Mouse (Mus musculus) small intestine, adult 2 months (tissue): Measurements from ENCODE around the gene Hspb1. TPM values are rescaled to one million over a fixed set of nuclear protein-coding genes. Genes with fewer than 3 reads are reported as not detected.

ENCODE experiments used
- H3K27ac ChIP-seq: fragments of 200-500 bp; 2 replicates; pipeline ENCODE4 v1.5.1; 2012; ENCODE audit warnings: low read depth, low read length, control low read depth, inconsistent platforms; ENCODE audit not compliant: insufficient read depth
- H3K27me3 ChIP-seq: fragments of 200-500 bp; 2 replicates; pipeline ENCODE4 v1.6.1; 2012; ENCODE audit warnings: mild to moderate bottlenecking, moderate library complexity, low read length, inconsistent platforms; ENCODE audit not compliant: control insufficient read depth, insufficient read depth
- H3K36me3 ChIP-seq: fragments of 200-500 bp; 2 replicates; pipeline ENCODE4 v1.6.1; 2012; ENCODE audit warnings: mild to moderate bottlenecking, low read length, control low read depth, inconsistent platforms; ENCODE audit not compliant: control insufficient read depth, insufficient read depth
- H3K4me1 ChIP-seq: fragments of 200-500 bp; 2 replicates; pipeline ENCODE4 v1.6.1; 2012; ENCODE audit warnings: low read length, inconsistent platforms, mixed read lengths; ENCODE audit not compliant: control insufficient read depth, insufficient read depth, insufficient read length
- H3K4me3 ChIP-seq: fragments of 200-500 bp; 2 replicates; pipeline ENCODE4 v1.5.1; 2012; ENCODE audit warnings: low read depth, mild to moderate bottlenecking, control low read depth, inconsistent platforms, low read length, moderate library complexity
- CTCF ChIP-seq: fragments of 200-500 bp; IDR thresholded peaks from 2 replicates; pipeline ENCODE4 v1.5.1; 2012; ENCODE audit warnings: low read depth, mild to moderate bottlenecking, control low read depth, inconsistent platforms, low read length, moderate library complexity, mixed read lengths; ENCODE audit not compliant: insufficient replicate concordance, insufficient read length; ENCODE audit errors: extremely low read depth
- POLR2A ChIP-seq: fragments of 200-500 bp; IDR thresholded peaks from 2 replicates; pipeline ENCODE4 v1.6.1; 2012; ENCODE audit warnings: low read depth, mild to moderate bottlenecking, control low read depth, inconsistent platforms, low read length, moderate library complexity
- WGBS: fragments of 180-500 bp; shearing (Covaris S2); methylation state at CpG from one replicate; pipeline ENCODE4 v1.1.7; 2018; 5-methylcytosine and 5-hydroxymethylcytosine counted together
- polyA plus RNA-seq: library from polyadenylated mRNA; depleted of rRNA; stranded (reverse); fragments of >200 nt; gene quantifications from 2 replicates; pipeline ENCODE4 v1.2.3, GENCODE M21; 2012

Hspb1 gene
- polyA plus RNA-seq, 1 experiment, result 91.6 TPM

DNA sequence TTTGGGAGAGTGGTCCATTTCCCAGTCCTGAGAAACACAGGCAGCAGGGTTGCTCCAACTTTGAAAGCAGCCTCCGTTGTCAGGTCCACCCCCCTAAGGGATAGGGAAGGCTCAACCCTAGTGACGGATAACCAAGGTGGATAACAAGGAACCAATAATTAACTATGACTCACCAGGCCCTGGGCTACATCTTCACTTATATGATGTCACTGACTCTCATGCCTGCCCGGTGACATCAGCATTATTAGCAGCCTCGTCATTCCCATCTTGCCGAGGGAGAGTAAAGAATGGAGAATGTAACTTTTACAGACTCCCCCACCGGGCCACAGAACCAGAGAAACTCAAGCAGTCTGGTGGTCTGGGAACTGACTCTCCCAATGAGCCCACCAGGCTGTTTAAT is 3.1 kb upstream of the Hspb1 start:
- Histone ChIP-seq H3K27ac (no peak overlapping the region), H3K36me3 (no peaks in the 10 kb centered on the region), H3K27me3 (peaks cover 20% of the 10 kb centered on the region), H3K4me1 (peaks cover 5% of the 10 kb centered on the region), H3K4me3 (no peak overlapping the region)
- WGBS, result 56% methylated on average over 6 of the region's 6 CpGs
- TF ChIP-seq CTCF (no peak), POLR2A (no peak)

DNA sequence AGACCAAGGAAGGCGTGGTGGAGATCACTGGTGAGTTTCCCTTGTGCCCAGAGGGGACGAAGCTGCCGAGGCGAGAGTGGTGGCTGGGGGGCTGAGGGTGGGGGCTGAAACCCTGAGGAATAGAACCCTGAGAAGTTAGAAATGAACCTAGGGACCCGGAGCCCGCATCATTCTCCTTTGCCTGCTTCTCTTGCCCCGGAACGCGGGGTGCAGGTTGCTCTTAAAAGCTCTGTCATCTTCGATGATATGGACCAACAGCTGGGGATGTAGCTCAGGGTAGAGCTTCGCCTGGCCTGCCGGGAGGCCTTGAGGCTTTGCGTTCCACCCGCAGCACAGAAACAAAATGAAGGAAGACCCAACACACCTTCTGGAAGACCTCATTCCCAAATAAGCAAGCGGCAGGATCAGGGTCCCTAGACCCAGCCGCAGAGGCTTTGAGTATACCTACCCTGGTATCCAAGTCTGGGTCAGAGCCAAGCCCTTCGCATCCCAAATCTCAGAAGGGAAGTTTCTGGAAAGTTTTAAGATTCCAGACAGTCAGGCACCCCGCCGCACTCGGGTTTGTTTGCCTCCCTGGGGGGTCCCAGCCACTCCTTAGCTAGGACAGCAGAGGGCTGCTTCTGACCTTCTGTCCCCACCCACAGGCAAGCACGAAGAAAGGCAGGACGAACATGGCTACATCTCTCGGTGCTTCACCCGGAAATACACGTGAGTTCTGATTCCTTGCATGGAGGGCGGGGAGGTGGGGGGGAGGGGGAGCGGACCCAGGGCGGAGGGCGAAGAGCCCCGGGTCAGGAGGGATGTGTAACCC is 891 bp downstream of the Hspb1 start:
- peaks cover 20% of the 10 kb centered on the region for H3K27me3 ChIP-seq
- no peak for TF ChIP-seq CTCF
- no peak for TF ChIP-seq POLR2A
- H3K4me3 ChIP-seq, result peak overlapping the region; percentile 50
- H3K36me3 ChIP-seq, result no peaks in the 10 kb centered on the region
- H3K4me1 ChIP-seq, result peaks cover 2% of the 10 kb centered on the region; the same call in 1 of the 2 replicates
- 4% methylated on average over 30 of the region's 30 CpGs for WGBS
- peak overlapping the region; percentile 16; the same call in 1 of the 2 replicates for H3K27ac ChIP-seq

DNA sequence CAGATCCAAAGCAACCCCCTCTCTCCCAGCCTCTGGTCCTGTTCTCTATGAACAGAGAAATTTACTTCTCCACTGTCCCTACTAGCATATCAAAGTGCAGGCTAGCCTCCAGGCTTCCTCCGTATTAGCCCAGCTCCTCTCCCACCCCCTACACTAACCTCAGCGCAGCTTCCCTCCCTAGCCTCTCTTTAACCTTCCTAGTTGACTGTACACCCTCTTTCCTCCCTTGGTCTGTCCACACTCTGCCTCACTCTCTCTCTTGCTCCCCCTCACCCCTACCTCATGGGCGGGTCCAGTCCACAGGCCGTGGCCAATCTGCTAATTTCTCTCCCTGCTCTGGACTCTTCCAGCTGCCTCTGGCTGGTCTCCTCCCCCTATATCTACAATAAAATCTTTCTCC is 2.6 kb downstream of the Hspb1 start:
- Histone ChIP-seq H3K4me3 (no peak overlapping the region), H3K27ac (no peak overlapping the region)
- WGBS, result 56% methylated on average over 4 of the region's 4 CpGs

DNA sequence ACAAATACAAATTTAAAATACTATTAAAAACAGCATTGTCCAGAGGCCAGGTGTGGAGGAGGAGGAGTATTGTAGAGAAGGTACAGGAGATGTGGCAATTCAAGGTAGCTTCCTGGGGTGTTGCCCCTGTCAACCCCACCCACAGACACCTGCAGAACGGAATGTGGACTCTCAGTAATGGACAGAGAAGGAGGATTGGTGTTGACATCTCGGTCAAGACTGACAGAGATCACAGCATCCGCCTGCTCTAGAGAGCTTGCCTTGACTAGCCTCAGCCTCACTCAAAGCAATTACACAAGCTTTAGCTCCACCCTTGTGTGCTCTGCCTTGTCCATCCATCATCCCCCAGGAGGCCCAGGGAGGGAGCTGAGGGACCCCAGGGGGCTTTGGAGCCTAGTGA is 3.2 kb downstream of the Hspb1 start:
- TF ChIP-seq POLR2A (no peak), CTCF (no peak)
- H3K4me1 ChIP-seq, result peaks cover 2% of the 10 kb centered on the region; the same call in 1 of the 2 replicates
- H3K27me3 ChIP-seq, result peaks cover 17% of the 10 kb centered on the region
- H3K27ac ChIP-seq, result no peak overlapping the region
- H3K4me3 ChIP-seq, result no peak overlapping the region
- WGBS, result 44% methylated on average over 3 of the region's 3 CpGs
- no peaks in the 10 kb centered on the region for H3K36me3 ChIP-seq

More for the DNA sequence above, 2.6 kb downstream of the Hspb1 start:
- H3K4me1 ChIP-seq, result peaks cover 2% of the 10 kb centered on the region; the same call in 1 of the 2 replicates
- H3K27me3 ChIP-seq, result peaks cover 20% of the 10 kb centered on the region
- no peaks in the 10 kb centered on the region for H3K36me3 ChIP-seq
- TF ChIP-seq POLR2A, result no peak
- TF ChIP-seq CTCF, result no peak

DNA sequence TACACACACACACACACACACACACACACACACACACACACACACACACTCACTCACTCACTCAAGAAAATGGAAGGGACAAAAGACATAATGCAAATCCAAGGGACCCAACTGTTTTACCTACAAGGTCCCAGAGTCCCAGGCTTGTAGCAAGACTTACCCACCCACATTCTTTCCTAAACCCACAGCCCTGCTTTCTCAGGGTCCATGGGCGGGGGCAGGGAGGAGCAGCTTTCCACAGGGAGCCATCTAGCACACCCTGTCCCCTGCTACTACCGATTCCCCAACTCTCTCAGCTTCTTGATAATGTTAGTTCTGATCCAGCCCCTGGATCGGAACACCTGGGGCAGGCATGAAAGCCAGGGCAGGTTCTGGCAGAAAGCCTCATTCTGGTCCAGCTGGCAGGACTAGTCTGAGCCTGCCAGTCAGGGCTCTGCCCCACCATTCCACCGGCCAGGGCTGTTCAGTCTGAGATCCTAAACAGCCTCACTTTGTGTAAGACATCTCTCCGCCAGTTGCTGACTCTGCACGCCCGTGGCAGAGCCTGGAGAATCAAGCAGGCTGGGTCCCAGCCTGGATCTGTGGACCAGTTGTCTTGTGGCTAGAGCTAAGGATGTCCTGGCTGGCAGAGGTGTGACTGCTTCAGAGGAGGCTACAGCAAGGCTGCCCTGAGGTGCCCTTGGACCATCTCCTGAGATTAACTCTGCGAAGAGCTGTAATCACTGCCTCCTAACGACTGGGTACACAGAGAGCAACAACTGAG is 5.1 kb downstream of the Hspb1 start:
- Histone ChIP-seq H3K36me3 (no peaks in the 10 kb centered on the region), H3K27me3 (peaks cover 10% of the 10 kb centered on the region), H3K4me1 (peaks cover 2% of the 10 kb centered on the region; the same call in 1 of the 2 replicates), H3K27ac (no peak overlapping the region), H3K4me3 (no peak overlapping the region)
- no peak for TF ChIP-seq POLR2A
- no peak for TF ChIP-seq CTCF
- WGBS, result 34% methylated on average over 9 of the region's 9 CpGs

DNA sequence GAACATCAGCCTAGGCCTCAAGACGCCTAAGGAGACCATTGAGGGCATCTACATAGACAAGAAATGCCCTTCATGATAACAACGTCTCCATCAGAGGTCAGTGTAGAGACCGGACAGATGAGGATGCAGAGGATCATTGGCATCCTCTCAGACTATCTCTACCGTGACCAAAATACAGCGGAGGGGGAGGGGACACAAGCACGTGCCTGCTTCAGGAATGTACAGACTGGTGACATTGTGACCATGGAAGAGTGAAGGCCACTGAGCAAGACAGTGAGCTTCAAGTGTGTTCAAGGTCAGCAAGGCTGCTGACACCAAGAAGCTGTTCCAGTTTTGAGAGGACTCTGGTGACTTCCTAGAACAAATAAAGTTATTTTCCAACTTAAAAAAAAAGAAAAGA is 7.2 kb downstream of the Hspb1 start:
- 87% methylated on average over 6 of the region's 6 CpGs for WGBS
- Histone ChIP-seq H3K36me3 (no peaks in the 10 kb centered on the region), H3K4me1 (no peaks in the 10 kb centered on the region), H3K27ac (no peak overlapping the region), H3K4me3 (no peak overlapping the region), H3K27me3 (no peaks in the 10 kb centered on the region; the same call in 1 of the 2 replicates)
- TF ChIP-seq CTCF (no peak), POLR2A (no peak)

DNA sequence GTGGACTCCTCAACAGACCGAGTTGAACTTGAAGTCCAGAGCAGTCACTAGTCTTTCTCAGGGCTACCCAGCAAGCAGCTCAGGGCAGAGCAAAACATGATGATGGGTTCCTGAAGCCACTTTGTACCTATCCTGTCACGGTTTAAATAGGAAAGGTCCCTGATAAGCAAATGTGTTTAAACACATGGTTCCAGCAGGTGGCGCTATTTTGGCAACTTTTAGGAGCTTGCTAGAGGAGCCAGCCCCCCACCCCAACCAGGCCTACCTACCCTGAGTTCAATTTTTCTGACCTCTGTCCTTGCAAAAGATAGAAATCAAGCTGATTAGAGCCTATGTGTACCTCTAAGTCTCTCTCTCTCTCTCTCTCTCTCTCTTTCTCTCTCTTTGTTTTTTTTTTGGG is 10.3 kb downstream of the Hspb1 start:
- 18% methylated on average over 3 of the region's 3 CpGs for WGBS
- no peak overlapping the region for H3K27ac ChIP-seq
- no peaks in the 10 kb centered on the region for H3K36me3 ChIP-seq
- no peaks in the 10 kb centered on the region for H3K4me1 ChIP-seq
- H3K27me3 ChIP-seq, result no peaks in the 10 kb centered on the region
- H3K4me3 ChIP-seq, result no peak overlapping the region
- TF ChIP-seq CTCF (peak; percentile 52; the same call in 1 of the 2 replicates), POLR2A (no peak)
